In genomic region chr6:37327519-37327918, GRCm38 (mm10) we compare ENCODE assay signal across 12 mouse cellular contexts. TPM values are rescaled to one million over a fixed set of nuclear protein-coding genes. Genes with fewer than 3 reads are reported as not detected.
DNase-seq lines count a peak whose midpoint lies in the region; ATAC-seq and TF ChIP-seq lines count a peak whose summit lies in the region.
"Had no signal": no experiment of that assay in that cellular context is flagged by ENCODE, and none has a peak within 500 bp of the region (broad histone marks: within the 10 kb centered on the region; RNA-seq: fewer than 3 reads in every experiment).

No protein-coding gene starts in this region.

- no peaks in the 10 kb centered on the region for H3K9me3 ChIP-seq in heart, embryonic 14.5 days (ENCODE audit: control insufficient read depth, low read length)
- no peaks in the 10 kb centered on the region for H3K9me3 ChIP-seq in lung, postnatal 0 days (ENCODE audit: low read length)
- H3K9me3 ChIP-seq in embryonic facial prominence, embryonic 12.5 days: no peaks in the 10 kb centered on the region
- H3K9me3 ChIP-seq in midbrain, embryonic 16.5 days (replicated peaks; ENCODE audit: control insufficient read depth, low read length, poor library complexity, severe bottlenecking): no peaks in the 10 kb centered on the region
- H3K9me3 ChIP-seq in forebrain, embryonic 13.5 days (replicated peaks): no peaks in the 10 kb centered on the region

- peaks cover 22% of the 10 kb centered on the region for H3K36me3 ChIP-seq in heart, embryonic 14.5 days (ENCODE audit: control insufficient read depth, insufficient read depth, low read length)
- peaks cover 12% of the 10 kb centered on the region; the same call in 1 of the 2 replicates for H3K36me3 ChIP-seq in lung, postnatal 0 days (ENCODE audit: insufficient read depth, low read length)
- H3K36me3 ChIP-seq in embryonic facial prominence, embryonic 12.5 days: peaks cover 21% of the 10 kb centered on the region
- H3K36me3 ChIP-seq in midbrain, embryonic 16.5 days (ENCODE audit: control insufficient read depth, insufficient read depth, low read length): no peaks in the 10 kb centered on the region
- H3K36me3 ChIP-seq in forebrain, embryonic 13.5 days (ENCODE audit: poor library complexity, severe bottlenecking): no peaks in the 10 kb centered on the region

- TF ChIP-seq EP300 in lung, postnatal 0 days (IDR thresholded peaks at IDR 0.05): no peak

- 47% methylated on average over 6 of the region's 6 CpGs for WGBS in heart, embryonic 14.5 days
- WGBS in lung, postnatal 0 days: 80% methylated on average over 6 of the region's 6 CpGs
- WGBS in embryonic facial prominence, embryonic 12.5 days: 58% methylated on average over 6 of the region's 6 CpGs
- WGBS in midbrain, embryonic 16.5 days: 38% methylated on average over 6 of the region's 6 CpGs
- WGBS in forebrain, embryonic 13.5 days: 51% methylated on average over 6 of the region's 6 CpGs

- ATAC-seq in heart, embryonic 14.5 days (ENCODE audit: insufficient number of reproducible peaks, insufficient read depth, low FRiP score, low read depth): no peak
- no peak for ATAC-seq in lung, postnatal 0 days
- no peak for ATAC-seq in embryonic facial prominence, embryonic 12.5 days (ENCODE audit: insufficient number of reproducible peaks, insufficient read depth, low FRiP score, low TSS enrichment)
- no peak; the same call in 1 of the 2 replicates for ATAC-seq in midbrain, embryonic 16.5 days
- no peak for ATAC-seq in forebrain, embryonic 13.5 days
- ATAC-seq: inflammation-experienced regulatory T-cells, adult 6 months had no signal

- no peak overlapping the region for H3K4me2 ChIP-seq in heart, embryonic 14.5 days (ENCODE audit: low read length)
- no peak overlapping the region for H3K4me2 ChIP-seq in lung, postnatal 0 days (replicated peaks; ENCODE audit: low read depth, low read length)
- H3K4me2 ChIP-seq in embryonic facial prominence, embryonic 12.5 days (replicated peaks): no peak overlapping the region
- no peak overlapping the region for H3K4me2 ChIP-seq in midbrain, embryonic 16.5 days (ENCODE audit: low read length)
- no peak overlapping the region for H3K4me2 ChIP-seq in forebrain, embryonic 13.5 days

- no peak for TF ChIP-seq CTCF in lung, postnatal 0 days (IDR thresholded peaks at IDR 0.05)

- H3K27ac ChIP-seq in heart, embryonic 14.5 days (replicated peaks in 1 of 2; ENCODE audit: control insufficient read depth in 1 of 2, insufficient read depth in 1 of 2, low read depth in 2 of 2, low read length in 2 of 2): 0 out of 4 replicates have a peak overlapping the region, but pooled peaks of 1 of the 2 experiments have one; percentile 12
- H3K27ac ChIP-seq in lung, postnatal 0 days (ENCODE audit: low read length): no peak overlapping the region
- peak overlapping the region; percentile 17; the same call in 1 of the 2 replicates for H3K27ac ChIP-seq in embryonic facial prominence, embryonic 12.5 days
- H3K27ac ChIP-seq in midbrain, embryonic 16.5 days (ENCODE audit: low read length): 0 out of 2 replicates have a peak overlapping the region, but pooled peaks have one; percentile 38
- H3K27ac ChIP-seq in forebrain, embryonic 13.5 days: no peak overlapping the region

- H3K4me3 ChIP-seq in heart, embryonic 14.5 days (ENCODE audit: control insufficient read depth in 1 of 2, insufficient read depth in 1 of 2, low read depth in 1 of 2, low read length in 2 of 2): no peak overlapping the region
- no peak overlapping the region for H3K4me3 ChIP-seq in lung, postnatal 0 days (ENCODE audit: low read depth, low read length)
- no peak overlapping the region for H3K4me3 ChIP-seq in embryonic facial prominence, embryonic 12.5 days
- H3K4me3 ChIP-seq in midbrain, embryonic 16.5 days (ENCODE audit: low read depth, low read length): no peak overlapping the region
- no peak overlapping the region for H3K4me3 ChIP-seq in forebrain, embryonic 13.5 days

- peaks cover 26 to 58% of the 10 kb centered on the region in 2 experiments for H3K4me1 ChIP-seq in heart, embryonic 14.5 days (ENCODE audit: control insufficient read depth in 2 of 2, insufficient read depth in 2 of 2, low read length in 2 of 2)
- H3K4me1 ChIP-seq in lung, postnatal 0 days (ENCODE audit: insufficient read depth, low read depth, low read length): 0 out of 2 replicates have a peak, but pooled peaks cover 4% of the 10 kb centered on the region
- H3K4me1 ChIP-seq in embryonic facial prominence, embryonic 12.5 days: peaks cover 13% of the 10 kb centered on the region; the same call in 1 of the 2 replicates
- peaks cover 27% of the 10 kb centered on the region for H3K4me1 ChIP-seq in midbrain, embryonic 16.5 days (ENCODE audit: control insufficient read depth, insufficient read depth, low read length)
- peaks cover 46% of the 10 kb centered on the region for H3K4me1 ChIP-seq in forebrain, embryonic 13.5 days

- 0 out of 2 replicates have a peak overlapping the region, but pooled peaks have one; percentile 16 for H3K9ac ChIP-seq in heart, embryonic 14.5 days (ENCODE audit: low read length)
- 0 out of 2 replicates have a peak overlapping the region, but pooled peaks have one; percentile 5 for H3K9ac ChIP-seq in lung, postnatal 0 days (replicated peaks; ENCODE audit: low read depth)
- H3K9ac ChIP-seq in embryonic facial prominence, embryonic 12.5 days: no peak overlapping the region
- 0 out of 2 replicates have a peak overlapping the region, but pooled peaks have one; percentile 22 for H3K9ac ChIP-seq in midbrain, embryonic 16.5 days (ENCODE audit: low read depth, low read length)
- H3K9ac ChIP-seq in forebrain, embryonic 13.5 days: no peak overlapping the region

- H3K27me3 ChIP-seq in heart, embryonic 14.5 days (ENCODE audit: control insufficient read depth, insufficient read depth, low read length): no peaks in the 10 kb centered on the region
- H3K27me3 ChIP-seq in lung, postnatal 0 days (replicated peaks; ENCODE audit: insufficient read depth, low read length): no peaks in the 10 kb centered on the region
- H3K27me3 ChIP-seq in embryonic facial prominence, embryonic 12.5 days: no peaks in the 10 kb centered on the region
- H3K27me3 ChIP-seq in midbrain, embryonic 16.5 days (ENCODE audit: control insufficient read depth, insufficient read depth, low read depth, low read length): no peaks in the 10 kb centered on the region
- H3K27me3 ChIP-seq in forebrain, embryonic 13.5 days: no peaks in the 10 kb centered on the region
- H3K27me3 ChIP-seq: CH12.LX had no signal

- no peak for DNase-seq in heart, adult 9 months (ENCODE audit: low spot score in 2 of 2)
- DNase-seq in lung, postnatal 0 days (ENCODE audit: low spot score): no peak
- DNase-seq in lung, postnatal 10 days: no peak
- no peak for DNase-seq in spleen, adult 12 weeks (ENCODE audit: low spot score)
- DNase-seq: gastrocnemius, postnatal 10 days had no signal

RNA-seq across cellular contexts. Expression of gene Dgki, which starts 27.5 kb away (rescaled TPM):
- polyA plus RNA-seq in heart, embryonic 14.5 days (2014; fragmentation: Nextera tagmentation; extraction: Ambion mirVana): 0.75 and 0.88 TPM in 2 replicates
- polyA plus RNA-seq in lung, postnatal 0 days (2015; fragmentation: Nextera tagmentation; extraction: Ambion mirVana): 0.33 and 0.45 TPM in 2 replicates
- 1.2 and 1.3 TPM in 2 replicates for polyA plus RNA-seq in embryonic facial prominence, embryonic 12.5 days (2016; fragmentation: Nextera tagmentation; extraction: Ambion mirVana)
- 7.4 and 7.6 TPM in 2 replicates for polyA plus RNA-seq in midbrain, embryonic 16.5 days (2015; fragmentation: Nextera tagmentation; extraction: Ambion mirVana)
- 3.8 and 4.3 TPM in 2 replicates for polyA plus RNA-seq in forebrain, embryonic 13.5 days (2015; fragmentation: Nextera tagmentation; extraction: Ambion mirVana)
- polyA plus RNA-seq: liver, adult 2 months had no signal

Comparison
In these comparisons a context has a peak if more than half of its experiments do, and no peak if none do; other contexts are left out.
1. H3K27ac ChIP-seq: peak in embryonic facial prominence, embryonic 12.5 days (single experiment) and midbrain, embryonic 16.5 days (single experiment); none in lung, postnatal 0 days (single experiment) and forebrain, embryonic 13.5 days (single experiment).
2. H3K9ac ChIP-seq: peak in heart, embryonic 14.5 days (single experiment), lung, postnatal 0 days (single experiment) and midbrain, embryonic 16.5 days (single experiment); none in embryonic facial prominence, embryonic 12.5 days (single experiment) and forebrain, embryonic 13.5 days (single experiment).